Mouse (Mus musculus) embryonic facial prominence, embryonic 13.5 days (tissue): ENCODE measurements around the gene Jade2. TPM values are rescaled to one million over a fixed set of nuclear protein-coding genes. Genes with fewer than 3 reads are reported as not detected.

Experiments
- ATAC-seq: fragments of 200-750 bp; cut with Nextera tagmentation; 2 replicates; pipeline ENCODE4 v1.8.0; 2017; ENCODE audit warnings: low read depth; ENCODE audit not compliant: insufficient number of reproducible peaks, insufficient read depth, low FRiP score, low TSS enrichment
- H3K27ac ChIP-seq: fragments of 300-500 bp; sonication (generic); 2 replicates; pipeline ENCODE4 v1.5.1; 2015; ENCODE audit warnings: moderate library complexity, mild to moderate bottlenecking, inconsistent platforms
- H3K27me3 ChIP-seq: fragments of 300-500 bp; sonication (generic); 2 replicates; pipeline ENCODE4 v1.6.1; 2015; ENCODE audit warnings: mild to moderate bottlenecking, inconsistent platforms
- H3K36me3 ChIP-seq: fragments of 300-500 bp; sonication (generic); 2 replicates; pipeline ENCODE4 v1.6.1; 2015; ENCODE audit warnings: mild to moderate bottlenecking, inconsistent platforms
- H3K4me1 ChIP-seq: fragments of 300-500 bp; sonication (generic); 2 replicates; pipeline ENCODE4 v1.6.1; 2015; ENCODE audit warnings: inconsistent platforms
- H3K4me2 ChIP-seq: fragments of 300-500 bp; sonication (generic); 2 replicates; pipeline ENCODE4 v1.6.1; 2015; ENCODE audit warnings: moderate library complexity, mild to moderate bottlenecking, inconsistent platforms
- H3K4me3 ChIP-seq: fragments of 300-500 bp; sonication (generic); 2 replicates; pipeline ENCODE4 v1.5.1; 2015; ENCODE audit warnings: mild to moderate bottlenecking, inconsistent platforms
- H3K9ac ChIP-seq: fragments of 300-500 bp; sonication (generic); 2 replicates; pipeline ENCODE4 v1.6.1; 2015; ENCODE audit warnings: mild to moderate bottlenecking, inconsistent platforms
- H3K9me3 ChIP-seq: fragments of 300-500 bp; sonication (generic); 2 replicates; pipeline ENCODE4 v1.6.1; 2016; ENCODE audit warnings: inconsistent platforms
- WGBS: fragments of 180-500 bp; shearing (Covaris S2); methylation state at CpG from one replicate; pipeline ENCODE4 v1.1.7; 2015; ENCODE audit warnings: mixed read lengths; 5-methylcytosine and 5-hydroxymethylcytosine counted together
- polyA plus RNA-seq: library from polyadenylated mRNA; unstranded; fragments of >200 nt; fragmentation: Nextera tagmentation; extraction: Ambion mirVana; gene quantifications from 2 replicates; pipeline ENCODE4 v1.2.1, GENCODE M21; 2015

Jade2 gene
- polyA plus RNA-seq, 1 experiment from 2014 or later: 2.7 TPM

- ATAC-seq: no peak
- Histone ChIP-seq H3K9ac (no peak overlapping the region), H3K9me3 (no peaks in the 10 kb centered on the region), H3K4me2 (no peak overlapping the region), H3K4me3 (no peak overlapping the region), H3K27me3 (no peaks in the 10 kb centered on the region), H3K27ac (no peak overlapping the region), H3K36me3 (peaks cover 64% of the 10 kb centered on the region), H3K4me1 (no peaks in the 10 kb centered on the region)
- WGBS: 74% methylated on average over 4 of the region's 4 CpGs
Measured at GRCm38 (mm10) chr11:51831962-51832909, 25.2 kb downstream of the Jade2 start.

DNA sequence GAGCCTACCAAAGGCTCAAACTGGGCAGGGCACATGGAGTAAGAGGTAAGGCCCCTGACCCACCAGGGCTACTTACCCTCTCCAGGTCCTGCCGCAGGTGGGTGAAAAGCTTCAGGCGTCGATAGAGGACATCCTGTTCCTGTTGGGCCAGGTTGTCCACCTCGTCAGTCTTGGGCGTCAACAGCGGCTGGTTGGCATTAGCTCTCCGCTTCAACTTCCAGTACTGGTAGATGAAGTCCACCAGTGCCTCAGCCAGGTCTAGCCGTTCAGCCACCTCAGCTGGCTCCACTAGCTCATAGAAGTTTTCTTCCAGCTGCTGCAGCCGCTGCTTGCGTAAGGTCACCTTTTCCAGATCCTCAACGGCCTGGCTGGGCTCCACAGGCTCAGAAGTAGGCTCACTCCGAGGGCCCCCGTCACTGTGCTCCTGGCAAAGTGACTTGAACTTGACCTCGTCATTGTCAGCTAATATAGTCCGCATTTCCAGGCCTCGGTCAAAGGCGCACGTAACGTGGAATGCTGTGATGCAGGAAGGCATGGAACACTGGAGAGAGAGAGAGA lies 32.5 kb downstream of the Jade2 start:
- Histone ChIP-seq H3K27ac (no peak overlapping the region), H3K36me3 (peaks cover 88% of the 10 kb centered on the region), H3K4me2 (no peak overlapping the region), H3K4me1 (no peaks in the 10 kb centered on the region), H3K4me3 (no peak overlapping the region), H3K9me3 (no peaks in the 10 kb centered on the region), H3K27me3 (no peaks in the 10 kb centered on the region), H3K9ac (no peak overlapping the region)
- 89% methylated on average over 19 of the region's 19 CpGs for WGBS
- ATAC-seq: no peak

- ATAC-seq: no peak
- Histone ChIP-seq H3K9me3 (no peaks in the 10 kb centered on the region), H3K4me3 (no peak overlapping the region), H3K9ac (no peak overlapping the region), H3K4me1 (no peaks in the 10 kb centered on the region), H3K27ac (no peak overlapping the region), H3K4me2 (no peak overlapping the region), H3K36me3 (peaks cover 89% of the 10 kb centered on the region), H3K27me3 (no peaks in the 10 kb centered on the region)
- WGBS: 87% methylated on average over 3 of the region's 3 CpGs
Measured at GRCm38 (mm10) chr11:51823963-51824753, 33.3 kb downstream of the Jade2 start.

DNA sequence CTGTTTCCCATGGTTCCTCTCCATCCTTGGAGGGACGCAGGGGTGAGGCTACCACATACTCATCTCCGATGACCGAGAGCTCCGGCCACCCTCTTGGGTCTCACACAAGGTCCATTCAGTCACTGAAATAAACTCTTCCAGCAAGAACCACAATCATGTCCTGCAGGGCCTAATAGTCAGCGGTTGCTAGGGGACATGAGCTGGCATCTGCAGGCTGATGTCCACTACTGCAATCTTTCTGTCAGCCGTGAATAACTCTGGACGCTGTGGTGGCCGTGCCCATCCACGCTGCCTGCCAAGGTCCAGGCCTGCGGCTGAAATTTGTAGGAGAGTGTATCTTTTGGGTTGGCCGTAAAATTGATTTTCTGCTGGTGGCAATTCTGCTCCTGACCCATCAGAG lies 34.2 kb downstream of the Jade2 start:
- no peak for ATAC-seq
- no peak overlapping the region for H3K27ac ChIP-seq
- peaks cover 91% of the 10 kb centered on the region for H3K36me3 ChIP-seq
- H3K27me3 ChIP-seq: no peaks in the 10 kb centered on the region
- H3K9ac ChIP-seq: no peak overlapping the region
- H3K9me3 ChIP-seq: no peaks in the 10 kb centered on the region
- H3K4me2 ChIP-seq: no peak overlapping the region
- H3K4me1 ChIP-seq: no peaks in the 10 kb centered on the region
- 84% methylated on average over 11 of the region's 11 CpGs for WGBS
- H3K4me3 ChIP-seq: no peak overlapping the region

GRCm38 (mm10) chr11:51822736-51823135 lies 34.7 kb downstream of the Jade2 start:
- 0 out of 2 replicates have a peak overlapping the region, but pooled peaks have one; percentile 16 for H3K9ac ChIP-seq
- no peak overlapping the region for H3K4me2 ChIP-seq
- H3K4me3 ChIP-seq: no peak overlapping the region
- no peaks in the 10 kb centered on the region for H3K4me1 ChIP-seq
- no peak for ATAC-seq
- WGBS: 61% methylated on average over 4 of the region's 4 CpGs
- H3K36me3 ChIP-seq: peaks cover 90% of the 10 kb centered on the region
- no peaks in the 10 kb centered on the region for H3K9me3 ChIP-seq
- no peak overlapping the region for H3K27ac ChIP-seq
- H3K27me3 ChIP-seq: no peaks in the 10 kb centered on the region

- WGBS: 29% methylated on average over 11 of the region's 11 CpGs
- no peak overlapping the region for H3K4me3 ChIP-seq
- H3K27me3 ChIP-seq: no peaks in the 10 kb centered on the region
- no peaks in the 10 kb centered on the region for H3K9me3 ChIP-seq
- no peak overlapping the region for H3K27ac ChIP-seq
- no peak for ATAC-seq
- H3K9ac ChIP-seq: no peak overlapping the region
- H3K36me3 ChIP-seq: peaks cover 90% of the 10 kb centered on the region
- no peaks in the 10 kb centered on the region for H3K4me1 ChIP-seq
- H3K4me2 ChIP-seq: no peak overlapping the region
Measured at GRCm38 (mm10) chr11:51820861-51821260, 36.6 kb downstream of the Jade2 start.

GRCm38 (mm10) chr11:51819964-51820363 lies 37.5 kb downstream of the Jade2 start:
- 72% methylated on average over 3 of the region's 3 CpGs for WGBS
- no peaks in the 10 kb centered on the region for H3K27me3 ChIP-seq
- H3K4me1 ChIP-seq: no peaks in the 10 kb centered on the region
- H3K4me2 ChIP-seq: no peak overlapping the region
- no peak overlapping the region for H3K9ac ChIP-seq
- peaks cover 90% of the 10 kb centered on the region for H3K36me3 ChIP-seq
- ATAC-seq: no peak
- no peaks in the 10 kb centered on the region for H3K9me3 ChIP-seq
- no peak overlapping the region for H3K27ac ChIP-seq
- no peak overlapping the region for H3K4me3 ChIP-seq

GRCm38 (mm10) chr11:51818837-51819236 lies 38.6 kb downstream of the Jade2 start:
- Histone ChIP-seq H3K9ac (no peak overlapping the region), H3K9me3 (no peaks in the 10 kb centered on the region), H3K4me2 (no peak overlapping the region), H3K36me3 (peaks cover 90% of the 10 kb centered on the region), H3K4me1 (no peaks in the 10 kb centered on the region), H3K4me3 (no peak overlapping the region), H3K27me3 (no peaks in the 10 kb centered on the region), H3K27ac (no peak overlapping the region)
- ATAC-seq: no peak
- WGBS: 88% methylated on average over 4 of the region's 4 CpGs

DNA sequence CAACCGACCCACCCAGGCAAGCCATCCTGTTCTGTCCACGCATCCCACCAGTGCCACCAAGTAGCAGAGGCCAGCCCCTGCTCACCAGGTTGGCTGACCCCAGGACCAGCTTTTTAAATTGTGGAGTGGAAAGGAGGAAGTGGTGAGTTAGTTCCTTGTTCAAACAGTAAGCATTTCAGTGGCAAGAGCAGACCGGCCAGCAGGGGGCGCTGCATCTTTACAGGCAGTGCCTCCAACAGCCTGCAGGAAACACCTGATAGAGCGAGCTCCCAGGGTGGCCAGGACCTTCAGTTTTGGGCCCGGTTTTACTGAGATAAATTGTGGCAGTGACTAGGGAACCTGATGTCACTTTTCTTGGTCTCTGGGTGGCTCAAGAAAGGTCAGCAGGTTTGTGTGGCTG lies 39.7 kb downstream of the Jade2 start:
- no peaks in the 10 kb centered on the region for H3K9me3 ChIP-seq
- no peak for ATAC-seq
- no peak overlapping the region for H3K27ac ChIP-seq
- peaks cover 89% of the 10 kb centered on the region for H3K36me3 ChIP-seq
- WGBS: 35% methylated on average over 6 of the region's 6 CpGs
- no peaks in the 10 kb centered on the region for H3K4me1 ChIP-seq
- no peaks in the 10 kb centered on the region for H3K27me3 ChIP-seq
- no peak overlapping the region for H3K4me3 ChIP-seq
- H3K9ac ChIP-seq: no peak overlapping the region
- H3K4me2 ChIP-seq: no peak overlapping the region

GRCm38 (mm10) chr11:51812022-51812546 lies 45.4 kb downstream of the Jade2 start:
- Histone ChIP-seq H3K36me3 (peaks cover 42% of the 10 kb centered on the region), H3K27me3 (no peaks in the 10 kb centered on the region), H3K27ac (no peak overlapping the region), H3K9ac (no peak overlapping the region), H3K4me2 (no peak overlapping the region), H3K4me3 (no peak overlapping the region), H3K9me3 (no peaks in the 10 kb centered on the region), H3K4me1 (no peaks in the 10 kb centered on the region; the same call in 1 of the 2 replicates)
- 90% methylated on average over 8 of the region's 8 CpGs for WGBS
- ATAC-seq: no peak

DNA sequence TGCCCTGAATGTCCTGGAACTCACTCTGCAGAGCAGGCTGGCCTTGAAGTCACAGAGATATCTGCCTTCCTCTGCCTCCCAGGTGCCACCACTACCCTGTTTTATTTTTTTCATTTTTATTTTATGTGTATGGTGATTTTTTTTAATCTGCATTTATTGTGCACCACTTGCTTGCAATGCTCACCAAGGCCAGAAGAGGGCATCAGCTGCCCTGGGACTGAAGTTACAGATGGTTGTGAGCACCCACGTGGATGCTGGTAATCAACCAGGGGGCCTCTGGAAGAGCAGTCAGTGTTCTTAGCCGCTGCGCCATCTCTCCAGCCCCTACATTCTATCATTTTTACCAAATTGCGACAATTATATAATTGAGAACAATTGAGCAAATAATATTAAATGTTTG lies 46.2 kb downstream of the Jade2 start:
- Histone ChIP-seq H3K9me3 (no peaks in the 10 kb centered on the region), H3K4me3 (no peak overlapping the region), H3K4me1 (no peaks in the 10 kb centered on the region; the same call in 1 of the 2 replicates), H3K36me3 (peaks cover 33% of the 10 kb centered on the region), H3K27ac (no peak overlapping the region), H3K4me2 (no peak overlapping the region), H3K27me3 (no peaks in the 10 kb centered on the region), H3K9ac (no peak overlapping the region)
- ATAC-seq: no peak
- 75% methylated on average over 4 of the region's 4 CpGs for WGBS
